Mouse (Mus musculus) stomach, embryonic 14.5 days (tissue): ENCODE results near the gene Gpr4. TPM values are rescaled to one million over a fixed set of nuclear protein-coding genes. Genes with fewer than 3 reads are reported as not detected.
A peak's percentile ranks its signal among the peaks of the same experiment; 100 is the strongest.

Experiments
- ATAC-seq: fragments of 200-750 bp; cut with Nextera tagmentation; 2 replicates; pipeline ENCODE4 v1.8.0; 2017; ENCODE audit warnings: low read depth, moderate TSS enrichment; ENCODE audit not compliant: insufficient number of reproducible peaks, insufficient read depth, low FRiP score
- H3K27ac ChIP-seq: fragments of 300-500 bp; sonication (generic); 2 replicates; pipeline ENCODE4 v1.5.1; 2014; ENCODE audit warnings: mild to moderate bottlenecking, low read length, moderate library complexity, mixed read lengths
- H3K27me3 ChIP-seq: fragments of 300-500 bp; sonication (generic); 2 replicates; pipeline ENCODE4 v1.6.1; 2014; ENCODE audit warnings: low read length, control low read depth, mixed read lengths; ENCODE audit not compliant: control insufficient read depth, insufficient read depth
- H3K36me3 ChIP-seq: fragments of 300-500 bp; sonication (generic); 2 replicates; pipeline ENCODE4 v1.6.1; 2014; ENCODE audit warnings: mild to moderate bottlenecking, control low read depth, low read length, moderate library complexity, mixed read lengths; ENCODE audit not compliant: control insufficient read depth, insufficient read depth
- H3K4me1 ChIP-seq: fragments of 300-500 bp; sonication (generic); 2 replicates; pipeline ENCODE4 v1.6.1; 2014; ENCODE audit warnings: low read length, control low read depth, mixed read lengths; ENCODE audit not compliant: control insufficient read depth, insufficient read depth
- H3K4me2 ChIP-seq: fragments of 300-500 bp; sonication (generic); replicated peaks from 2 replicates; pipeline ENCODE4 v1.6.1; 2014; ENCODE audit warnings: low read depth, low read length, control low read depth
- H3K4me3 ChIP-seq: fragments of 300-500 bp; sonication (generic); 2 replicates; pipeline ENCODE4 v1.5.1; 2014; ENCODE audit warnings: low read depth, low read length, control low read depth
- H3K9ac ChIP-seq: fragments of 300-500 bp; sonication (generic); replicated peaks from 2 replicates; pipeline ENCODE4 v1.6.1; 2014; ENCODE audit warnings: low read depth, mild to moderate bottlenecking, control low read depth, low read length, moderate library complexity, mixed read lengths
- H3K9me3 ChIP-seq: fragments of 300-500 bp; sonication (generic); 2 replicates; pipeline ENCODE4 v1.6.1; 2016; ENCODE audit warnings: low read depth, low read length, control low read depth; ENCODE audit not compliant: control insufficient read depth
- WGBS: fragments of 180-500 bp; shearing (Covaris S2); extraction: QIAGEN DNeasy Blood & Tissue Kit; methylation state at CpG from one replicate; pipeline ENCODE4 v1.1.7; 2014; 5-methylcytosine and 5-hydroxymethylcytosine counted together
- polyA plus RNA-seq: library from polyadenylated mRNA; unstranded; fragments of >200 nt; fragmentation: Nextera tagmentation; extraction: Ambion mirVana; gene quantifications from 2 replicates; pipeline ENCODE4 v1.2.1, GENCODE M21; 2014

Gpr4 gene
- polyA plus RNA-seq, 1 experiment from 2014 or later: 1.4 TPM

DNA sequence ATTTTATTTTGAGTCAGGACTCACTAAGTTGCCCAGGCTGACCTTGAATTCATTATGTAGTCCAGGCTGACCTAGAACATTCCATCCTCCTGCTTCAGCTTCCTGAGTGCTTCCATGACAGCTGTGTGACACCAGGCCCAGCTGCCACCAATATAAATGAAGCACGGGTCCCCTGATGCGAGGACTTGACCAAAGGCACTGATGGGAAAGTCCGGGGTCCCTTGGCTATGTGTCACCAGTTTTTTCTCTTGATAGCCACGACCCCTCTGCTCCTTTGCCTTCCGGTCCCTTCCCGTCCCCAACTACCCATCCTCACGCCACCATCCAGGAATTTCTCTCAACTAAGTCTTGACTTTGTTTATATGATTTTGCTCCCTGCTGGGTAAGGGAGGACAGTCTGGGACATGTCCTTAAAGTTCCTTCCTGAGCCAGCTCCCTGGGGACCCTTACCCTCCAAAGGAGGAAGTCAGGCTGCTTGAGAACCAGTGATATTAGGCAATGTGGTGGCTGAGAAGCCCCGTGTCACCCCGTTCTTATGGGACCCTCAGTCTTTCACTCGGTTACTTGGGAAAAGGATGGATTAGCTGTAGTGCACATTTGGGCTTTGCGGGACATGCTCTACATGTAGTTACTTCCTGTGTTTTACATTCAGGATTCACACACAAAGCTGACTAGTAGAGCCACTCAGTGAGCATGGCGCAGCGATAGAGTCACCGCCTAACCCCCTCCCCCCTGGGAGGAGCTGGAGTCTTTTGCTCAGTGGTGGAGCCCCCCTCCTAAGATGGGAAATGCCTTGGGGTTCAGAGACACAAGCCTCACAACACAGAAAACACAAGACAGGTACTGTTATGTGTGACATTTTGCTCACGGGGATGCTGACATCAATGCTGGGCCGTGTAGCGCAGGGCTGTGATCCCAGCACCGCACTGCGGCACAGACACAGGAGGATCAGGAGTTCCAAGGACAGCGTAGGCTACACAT, 14.8 kb downstream of the Gpr4 start:
- Histone ChIP-seq H3K4me3 (peak overlapping the region; percentile 68), H3K9me3 (no peaks in the 10 kb centered on the region), H3K27me3 (no peaks in the 10 kb centered on the region), H3K4me2 (peak overlapping the region; percentile 60), H3K36me3 (no peaks in the 10 kb centered on the region), H3K27ac (peak overlapping the region; percentile 84), H3K9ac (peak overlapping the region; percentile 45), H3K4me1 (peaks cover 9% of the 10 kb centered on the region; the same call in 1 of the 2 replicates)
- peak; percentile 8; the same call in 1 of the 2 replicates for ATAC-seq
- 13% methylated on average over 20 of the region's 20 CpGs for WGBS

DNA sequence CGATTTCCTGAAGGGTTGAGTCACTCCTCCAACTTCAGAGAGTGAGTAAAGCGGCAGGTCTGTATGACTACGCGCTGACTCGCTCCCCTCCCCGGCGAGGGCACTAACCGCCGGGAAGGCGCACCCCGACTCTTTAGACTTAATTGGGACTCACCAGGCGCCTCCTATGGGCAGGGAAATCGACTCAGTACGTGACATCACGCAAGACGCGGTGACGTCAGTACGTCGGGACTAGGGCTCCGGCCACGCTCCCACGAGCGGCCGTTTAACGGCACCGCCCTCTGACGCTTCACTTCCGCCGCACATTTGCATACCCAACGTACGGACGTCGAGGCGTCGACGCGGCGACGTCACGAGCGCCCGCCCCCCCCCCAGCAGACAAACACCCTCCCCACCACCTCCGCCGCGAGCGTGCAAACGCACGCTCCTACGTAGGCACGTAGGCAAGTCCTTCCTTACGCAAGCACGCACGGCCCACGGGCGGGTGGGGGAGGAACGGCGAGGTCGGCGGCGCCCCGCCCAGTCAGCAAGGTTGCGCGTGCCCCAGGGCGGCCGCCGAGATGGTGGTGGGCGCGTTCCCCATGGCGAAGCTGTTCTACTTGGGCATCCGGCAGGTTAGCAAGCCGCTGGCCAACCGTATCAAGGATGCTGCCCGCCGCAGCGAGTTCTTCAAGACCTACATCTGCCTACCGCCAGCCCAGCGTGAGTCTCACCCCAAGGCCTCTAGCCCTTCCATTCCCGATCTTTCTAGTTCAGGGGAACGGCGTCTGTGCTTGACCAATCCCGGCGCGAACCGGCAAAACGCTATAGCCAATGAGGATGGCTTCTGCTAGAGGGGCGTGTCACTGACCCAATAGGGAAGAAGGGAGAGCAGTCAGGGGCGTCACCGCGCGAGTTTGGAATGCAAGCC, 15.8 kb downstream of the Gpr4 start, which contains the start of gene Opa3:
Gene Opa3 (plus strand): TSS at position 452 of the 910 bp plus-strand sequence.
- Histone ChIP-seq H3K4me2 (peak within 1 kb of the TSS; percentile 81), H3K4me1 (peaks cover 9% of the 10 kb centered on the region; the same call in 1 of the 2 replicates), H3K9ac (peak within 1 kb of the TSS; percentile 63), H3K9me3 (no peaks in the 10 kb centered on the region), H3K36me3 (no peaks in the 10 kb centered on the region), H3K27me3 (no peaks in the 10 kb centered on the region), H3K27ac (peak within 1 kb of the TSS; percentile 96), H3K4me3 (peak within 1 kb of the TSS; percentile 68)
- peak; percentile 93 for ATAC-seq
- under 1% methylated on average over 91 of the region's 91 CpGs for WGBS

DNA sequence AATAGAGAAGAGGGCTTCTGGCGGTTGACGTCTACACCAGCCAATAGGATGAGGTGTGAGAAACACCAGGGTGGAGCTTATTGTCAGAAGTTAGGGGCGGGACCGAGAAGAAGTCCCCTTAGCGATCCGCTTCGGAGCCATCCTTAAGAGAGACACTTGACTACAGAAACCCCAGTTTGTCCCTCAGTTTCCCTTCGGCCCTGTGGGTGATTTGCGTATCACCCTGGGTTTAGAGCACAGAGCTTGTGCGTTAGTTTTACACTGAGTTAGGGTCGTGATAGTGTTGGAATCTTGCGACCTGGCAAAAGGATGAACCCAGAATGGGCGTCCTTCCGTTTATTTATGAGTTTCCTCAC, 16.4 kb downstream of the Gpr4 start:
- Histone ChIP-seq H3K27ac (peak overlapping the region; percentile 75; the same call in 1 of the 2 replicates), H3K4me1 (peaks cover 9% of the 10 kb centered on the region; the same call in 1 of the 2 replicates), H3K9me3 (no peaks in the 10 kb centered on the region), H3K4me2 (peak overlapping the region; percentile 81), H3K27me3 (no peaks in the 10 kb centered on the region), H3K4me3 (peak overlapping the region; percentile 68), H3K9ac (peak overlapping the region; percentile 63), H3K36me3 (no peaks in the 10 kb centered on the region)
- under 1% methylated on average over 14 of the region's 14 CpGs for WGBS
- no peak for ATAC-seq

DNA sequence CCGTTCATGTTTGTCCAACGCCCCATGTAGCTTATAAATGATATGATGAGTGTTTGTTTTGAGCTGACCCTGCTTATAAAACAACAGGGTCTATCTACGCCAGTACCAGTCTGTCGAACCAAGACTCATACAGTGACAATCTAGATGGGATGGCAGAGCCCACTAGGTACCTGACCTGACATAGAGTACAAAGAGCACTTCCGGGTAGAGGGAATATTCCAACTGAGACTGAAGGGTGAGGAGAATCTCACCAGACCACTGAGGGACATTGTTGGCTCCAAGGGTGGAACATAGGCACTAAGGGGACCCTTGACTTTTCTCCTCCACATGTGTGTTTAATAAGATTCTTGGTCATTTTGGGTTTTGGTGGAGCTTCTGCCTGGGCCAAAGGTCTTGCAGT, 17.1 kb downstream of the Gpr4 start:
- Histone ChIP-seq H3K4me1 (peaks cover 9% of the 10 kb centered on the region; the same call in 1 of the 2 replicates), H3K9me3 (no peaks in the 10 kb centered on the region), H3K36me3 (no peaks in the 10 kb centered on the region), H3K9ac (peak overlapping the region; percentile 63), H3K27ac (no peak overlapping the region), H3K4me2 (peak overlapping the region; percentile 81), H3K27me3 (no peaks in the 10 kb centered on the region), H3K4me3 (peak overlapping the region; percentile 68)
- ATAC-seq: no peak
- WGBS: 35% methylated on average over 5 of the region's 5 CpGs

GRCm38 (mm10) chr7:19230041-19230580, 17.8 kb downstream of the Gpr4 start:
- Histone ChIP-seq H3K36me3 (no peaks in the 10 kb centered on the region), H3K27ac (no peak overlapping the region), H3K4me3 (no peak overlapping the region), H3K9ac (no peak overlapping the region), H3K27me3 (no peaks in the 10 kb centered on the region), H3K4me2 (no peak overlapping the region), H3K9me3 (no peaks in the 10 kb centered on the region), H3K4me1 (peaks cover 9% of the 10 kb centered on the region; the same call in 1 of the 2 replicates)
- ATAC-seq: no peak
- 86% methylated on average over 2 of the region's 2 CpGs for WGBS

- Histone ChIP-seq H3K4me1 (peaks cover 10% of the 10 kb centered on the region; the same call in 1 of the 2 replicates), H3K36me3 (no peaks in the 10 kb centered on the region), H3K27me3 (no peaks in the 10 kb centered on the region), H3K4me2 (no peak overlapping the region), H3K9ac (no peak overlapping the region), H3K9me3 (no peaks in the 10 kb centered on the region), H3K27ac (no peak overlapping the region), H3K4me3 (no peak overlapping the region)
- 94% methylated on average over 5 of the region's 5 CpGs for WGBS
- ATAC-seq: no peak
Measured at GRCm38 (mm10) chr7:19230899-19231298, 18.6 kb downstream of the Gpr4 start.

DNA sequence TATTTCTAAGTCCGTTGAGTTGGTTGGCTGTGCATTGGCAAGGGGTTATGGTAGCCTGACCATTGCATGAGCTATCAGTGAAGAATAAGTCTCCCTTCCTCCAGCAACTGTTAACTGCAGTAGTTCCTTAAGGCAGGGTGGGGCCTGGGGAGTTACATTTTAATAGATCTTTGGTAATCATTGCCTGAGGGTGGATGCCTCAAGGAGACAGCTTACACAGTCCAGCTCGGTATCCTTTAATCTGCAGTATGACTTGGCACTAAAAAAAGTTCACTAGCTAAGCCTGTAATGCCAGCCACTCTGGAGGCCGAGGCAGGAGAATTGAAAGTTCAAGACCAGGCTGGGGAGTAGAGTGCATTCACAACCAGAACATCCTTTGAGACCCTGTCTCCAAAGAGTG, 19.5 kb downstream of the Gpr4 start:
- no peak overlapping the region for H3K4me2 ChIP-seq
- H3K36me3 ChIP-seq: no peaks in the 10 kb centered on the region
- no peak overlapping the region for H3K4me3 ChIP-seq
- peaks cover 10% of the 10 kb centered on the region; the same call in 1 of the 2 replicates for H3K4me1 ChIP-seq
- no peaks in the 10 kb centered on the region for H3K9me3 ChIP-seq
- no peak overlapping the region for H3K9ac ChIP-seq
- no peaks in the 10 kb centered on the region for H3K27me3 ChIP-seq
- no peak for ATAC-seq
- H3K27ac ChIP-seq: no peak overlapping the region
- WGBS: 89% methylated on average over 3 of the region's 3 CpGs

DNA sequence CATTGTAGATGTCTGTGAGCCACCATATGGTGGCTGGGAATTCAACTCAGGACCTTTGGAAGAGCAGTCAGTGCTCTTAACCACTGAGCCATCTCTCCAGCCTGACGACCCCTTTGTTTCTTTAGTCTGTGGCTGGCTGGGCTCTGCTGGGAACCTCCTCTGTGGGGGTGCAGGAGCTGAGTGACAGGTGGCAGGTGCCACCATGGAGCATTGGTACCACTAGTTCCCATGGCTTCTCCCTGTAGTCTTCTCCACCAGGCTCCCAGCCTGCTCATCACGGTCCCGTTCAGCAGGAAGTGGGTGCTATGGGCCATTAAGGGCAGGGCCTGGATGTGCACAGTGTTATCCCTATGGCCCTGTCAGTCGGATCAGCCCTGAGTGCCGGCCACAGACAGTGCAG, 22.3 kb downstream of the Gpr4 start:
- no peaks in the 10 kb centered on the region for H3K9me3 ChIP-seq
- WGBS: 77% methylated on average over 5 of the region's 5 CpGs
- no peak for ATAC-seq
- no peak overlapping the region for H3K9ac ChIP-seq
- H3K27ac ChIP-seq: no peak overlapping the region
- H3K4me1 ChIP-seq: peaks cover 7% of the 10 kb centered on the region; the same call in 1 of the 2 replicates
- no peaks in the 10 kb centered on the region for H3K36me3 ChIP-seq
- H3K4me2 ChIP-seq: no peak overlapping the region
- no peaks in the 10 kb centered on the region for H3K27me3 ChIP-seq
- H3K4me3 ChIP-seq: no peak overlapping the region
